Mouse (Mus musculus) olfactory bulb, adult 2 months (tissue): ENCODE data around the gene Rap1gds1.

ENCODE experiments used
- CTCF ChIP-seq: fragments of 200-500 bp; IDR thresholded peaks from 2 replicates; pipeline ENCODE4 v1.5.1; 2012; ENCODE audit warnings: low read depth, mild to moderate bottlenecking, low read length, moderate library complexity; ENCODE audit not compliant: insufficient read depth
- POLR2A ChIP-seq: fragments of 200-500 bp; IDR thresholded peaks from 2 replicates; pipeline ENCODE4 v1.6.1; 2012; ENCODE audit warnings: mild to moderate bottlenecking, low read depth, low read length, moderate library complexity; ENCODE audit not compliant: insufficient read depth

DNA sequence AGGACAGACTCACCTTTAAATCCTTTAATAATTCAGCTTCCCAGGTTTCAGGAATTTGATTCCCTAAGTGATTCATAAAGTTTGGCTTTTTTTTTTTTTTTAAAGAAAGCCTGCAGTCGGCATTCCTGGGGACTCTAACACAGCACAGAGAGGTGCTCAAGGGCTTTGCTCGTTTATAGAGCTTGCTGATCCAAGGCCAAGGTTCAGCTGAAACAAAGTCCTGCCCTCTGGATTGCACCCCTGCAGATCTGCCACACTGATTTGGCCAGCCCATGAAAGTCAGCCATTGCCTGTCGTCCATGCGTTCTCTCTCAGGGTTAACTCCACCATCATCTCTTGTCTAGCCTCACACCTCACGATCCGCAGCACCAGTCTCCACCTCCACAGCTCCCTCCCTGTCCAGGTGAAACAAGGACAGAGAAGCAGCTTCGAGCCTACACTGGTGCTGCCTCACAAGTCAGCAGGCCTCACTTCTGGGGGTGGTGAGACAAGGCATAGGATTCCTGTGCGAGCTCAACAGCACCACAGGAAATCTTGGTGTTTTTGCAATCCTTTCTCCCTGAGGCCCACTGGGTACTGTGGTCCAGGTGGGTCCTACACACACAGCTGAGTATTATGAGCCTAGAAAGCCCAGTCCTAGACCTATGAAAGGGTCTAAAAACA, 160.2 kb downstream of the Rap1gds1 start:
- TF ChIP-seq POLR2A (no peak), CTCF (no peak)
